Mouse (Mus musculus): ENCODE measurements around the gene Ssb. TPM values are rescaled to one million over a fixed set of nuclear protein-coding genes. Genes with fewer than 3 reads are reported as not detected.

The Ssb gene
- total RNA-seq, 2 experiments from 2014 or later = 102 to 114 TPM

Other genes with a start within 250 kb of the Ssb start
- 1 to 10 TPM; 4.0 to 4.3 TPM for gene Bbs5, start 214.4 kb upstream of the Ssb start, total RNA-seq (2021)
- gene Klhl41, start 191.4 kb upstream of the Ssb start, total RNA-seq (2021) = 100 to 1,000 TPM; 508 to 520 TPM
- 10 to 100 TPM; 11.0 to 12.7 TPM for gene Fastkd1, start 148.0 kb upstream of the Ssb start, total RNA-seq (2021)
- gene Ppig, start 139.0 kb upstream of the Ssb start, total RNA-seq (2021) = 10 to 100 TPM; 36.9 to 41.6 TPM
- under 1 TPM; 0.54 to 0.65 TPM for gene Ccdc173, start 72.0 kb upstream of the Ssb start, total RNA-seq (2021)
- gene Phospho2, start 71.9 kb upstream of the Ssb start, total RNA-seq (2021) = 1 to 10 TPM; 8.6 to 8.9 TPM
- 10 to 100 TPM; 19.8 to 20.9 TPM for gene Klhl23, start 39.6 kb upstream of the Ssb start, total RNA-seq (2021)
- gene Mettl5, start 24.1 kb downstream of the Ssb start, total RNA-seq (2021) = 10 to 100 TPM; 19.6 to 21.4 TPM
- gene Ubr3, start 35.7 kb downstream of the Ssb start, total RNA-seq (2021) = 100 to 1,000 TPM; 106 to 107 TPM
- under 1 TPM in 1 of 2 experiments, not detected in 1; 0.09 TPM for gene Myo3b, start 177.6 kb downstream of the Ssb start, total RNA-seq (2021)